Mouse (Mus musculus) spleen, adult 2 months (tissue): ENCODE data around the gene Pogz.

Source experiments
- CTCF ChIP-seq: fragments of 200-500 bp; IDR thresholded peaks from 2 replicates; pipeline ENCODE4 v1.5.1; 2011; ENCODE audit warnings: mild to moderate bottlenecking, inconsistent platforms; ENCODE audit not compliant: insufficient read depth, insufficient read length, insufficient replicate concordance; ENCODE audit errors: extremely low read depth
- POLR2A ChIP-seq: fragments of 200-500 bp; IDR thresholded peaks from 2 replicates; pipeline ENCODE4 v1.6.1; 2011; ENCODE audit warnings: low read depth, low read length, inconsistent platforms

DNA sequence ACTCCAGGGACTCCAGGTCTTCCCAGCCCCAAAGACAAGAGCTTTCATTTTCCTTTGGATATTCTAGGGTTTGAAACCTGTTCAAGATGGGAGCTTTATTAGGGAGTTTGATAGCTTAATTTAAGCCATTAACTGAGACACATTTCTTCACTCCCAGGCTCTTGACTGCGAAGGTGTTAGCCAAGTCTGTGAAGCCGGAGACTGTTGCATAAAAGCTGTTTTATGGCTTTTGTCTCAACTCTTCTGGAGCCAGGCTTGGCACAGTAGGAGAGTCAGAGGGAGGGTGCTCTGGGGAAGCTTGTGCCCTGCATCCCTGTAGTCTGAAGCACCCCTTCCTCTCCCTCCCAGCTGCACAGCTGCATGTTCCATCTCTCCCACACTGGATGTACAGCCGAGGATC, 85.0 kb downstream of the Pogz start:
- TF ChIP-seq CTCF = no peak
- no peak for TF ChIP-seq POLR2A
